Mouse (Mus musculus): ENCODE results near the gene Sorcs1.

GRCm38 (mm10) chr19:50677903-50678896 is at the start of gene Sorcs1:
- TF ChIP-seq POLR2A (IDR thresholded peaks at IDR 0.05; ENCODE audit: borderline replicate concordance, extremely low read depth, low read depth, low read length) (no peak), CTCF (IDR thresholded peaks at IDR 0.05; ENCODE audit: insufficient read depth, low read length) (no peak)

Data from lung, adult 2 months (tissue).